Mouse (Mus musculus) hindbrain, embryonic 10.5 days (tissue): ENCODE results near the gene Ddx41. TPM values are rescaled to one million over a fixed set of nuclear protein-coding genes. Genes with fewer than 3 reads are reported as not detected.

Experiments used
- DNase-seq: peaks from one replicate; pipeline ENCODE4 v3.0.0-alpha.2; 2017; ENCODE audit warnings: low spot score
- H3K27ac ChIP-seq: fragments of 300-500 bp; sonication (generic); 2 replicates; pipeline ENCODE4 v1.5.1; 2016; ENCODE audit warnings: mild to moderate bottlenecking, moderate library complexity
- H3K27me3 ChIP-seq: fragments of 300-500 bp; sonication (generic); 2 replicates; pipeline ENCODE4 v1.6.1; 2016; ENCODE audit warnings: mild to moderate bottlenecking; ENCODE audit not compliant: poor library complexity, insufficient read depth, severe bottlenecking
- H3K36me3 ChIP-seq: fragments of 300-500 bp; sonication (generic); 2 replicates; pipeline ENCODE4 v1.6.1; 2016; ENCODE audit warnings: mild to moderate bottlenecking, moderate library complexity
- H3K4me1 ChIP-seq: fragments of 300-500 bp; sonication (generic); replicated peaks from 2 replicates; pipeline ENCODE4 v1.6.1; 2016; ENCODE audit warnings: mild to moderate bottlenecking
- H3K4me3 ChIP-seq: fragments of 300-500 bp; sonication (generic); 2 replicates; pipeline ENCODE4 v1.5.1; 2016; ENCODE audit warnings: mild to moderate bottlenecking, moderate library complexity
- H3K9me3 ChIP-seq: fragments of 300-500 bp; sonication (generic); 2 replicates; pipeline ENCODE4 v1.6.1; 2016; ENCODE audit warnings: mild to moderate bottlenecking, moderate library complexity
- WGBS: fragments of 180-500 bp; shearing (Covaris S2); methylation state at CpG from one replicate; pipeline ENCODE4 v1.1.7; 2016; 5-methylcytosine and 5-hydroxymethylcytosine counted together
- polyA plus RNA-seq: library from polyadenylated mRNA; unstranded; fragments of >200 nt; fragmentation: Nextera tagmentation; extraction: Ambion mirVana; gene quantifications from 2 replicates; pipeline ENCODE4 v1.2.1, GENCODE M21; 2016

The Ddx41 gene
- polyA plus RNA-seq, 1 experiment from 2014 or later, result 85.2 TPM

GRCm38 (mm10) chr13:55495702-55496101 lies 40.8 kb downstream of the Ddx41 start:
- H3K27me3 ChIP-seq, result peaks cover 8% of the 10 kb centered on the region; the same call in 1 of the 2 replicates
- WGBS, result 25% methylated on average over 4 of the region's 4 CpGs
- H3K4me3 ChIP-seq, result no peak overlapping the region
- H3K4me1 ChIP-seq, result peaks cover 32% of the 10 kb centered on the region
- no peaks in the 10 kb centered on the region for H3K9me3 ChIP-seq
- peaks cover 32% of the 10 kb centered on the region for H3K36me3 ChIP-seq
- DNase-seq, result no peak
- H3K27ac ChIP-seq, result no peak overlapping the region; the same call in 1 of the 2 replicates

GRCm38 (mm10) chr13:55494883-55495621 lies 41.4 kb downstream of the Ddx41 start:
- DNase-seq, result no peak
- H3K4me1 ChIP-seq, result peaks cover 32% of the 10 kb centered on the region
- WGBS, result 25% methylated on average over 18 of the region's 18 CpGs
- peaks cover 8% of the 10 kb centered on the region; the same call in 1 of the 2 replicates for H3K27me3 ChIP-seq
- no peak overlapping the region for H3K27ac ChIP-seq
- H3K4me3 ChIP-seq, result no peak overlapping the region
- H3K36me3 ChIP-seq, result peaks cover 26% of the 10 kb centered on the region
- H3K9me3 ChIP-seq, result no peaks in the 10 kb centered on the region

GRCm38 (mm10) chr13:55494257-55494656 lies 42.2 kb downstream of the Ddx41 start:
- Histone ChIP-seq H3K4me1 (peaks cover 32% of the 10 kb centered on the region), H3K4me3 (no peak overlapping the region), H3K27me3 (peaks cover 8% of the 10 kb centered on the region; the same call in 1 of the 2 replicates), H3K9me3 (no peaks in the 10 kb centered on the region), H3K36me3 (peaks cover 23% of the 10 kb centered on the region), H3K27ac (peak overlapping the region; percentile 45)
- WGBS, result 33% methylated on average over 2 of the region's 2 CpGs
- no peak for DNase-seq

GRCm38 (mm10) chr13:55487578-55488498 lies 48.6 kb downstream of the Ddx41 start, which contains the start of gene Dbn1:
Gene Dbn1, minus strand, starts transcription at chr13:55488111.
- DNase-seq, result peak; percentile 84
- H3K27me3 ChIP-seq, result 0 out of 2 replicates have a peak, but pooled peaks cover 3% of the 10 kb centered on the region
- peaks cover 23% of the 10 kb centered on the region for H3K36me3 ChIP-seq
- WGBS, result under 1% methylated on average over 65 of the region's 83 CpGs
- H3K27ac ChIP-seq, result peak within 1 kb of the TSS; percentile 100
- peak within 1 kb of the TSS; percentile 98 for H3K4me3 ChIP-seq
- no peaks in the 10 kb centered on the region for H3K9me3 ChIP-seq
- H3K4me1 ChIP-seq, result peaks cover 63% of the 10 kb centered on the region

GRCm38 (mm10) chr13:55486916-55487577 lies 49.4 kb downstream of the Ddx41 start:
- H3K27me3 ChIP-seq, result 0 out of 2 replicates have a peak, but pooled peaks cover 3% of the 10 kb centered on the region
- H3K9me3 ChIP-seq, result no peaks in the 10 kb centered on the region
- peak overlapping the region; percentile 100 for H3K27ac ChIP-seq
- WGBS, result under 1% methylated on average over 29 of the region's 29 CpGs
- H3K4me1 ChIP-seq, result peaks cover 69% of the 10 kb centered on the region
- DNase-seq, result peak; percentile 78
- peak overlapping the region; percentile 98 for H3K4me3 ChIP-seq
- H3K36me3 ChIP-seq, result peaks cover 31% of the 10 kb centered on the region

GRCm38 (mm10) chr13:55486029-55486794 lies 50.2 kb downstream of the Ddx41 start:
- H3K27ac ChIP-seq, result peak overlapping the region; percentile 100
- peaks cover 69% of the 10 kb centered on the region for H3K4me1 ChIP-seq
- WGBS, result 38% methylated on average over 14 of the region's 14 CpGs
- H3K27me3 ChIP-seq, result no peaks in the 10 kb centered on the region
- peak; percentile 45 for DNase-seq
- H3K36me3 ChIP-seq, result peaks cover 39% of the 10 kb centered on the region
- no peaks in the 10 kb centered on the region for H3K9me3 ChIP-seq
- peak overlapping the region; percentile 98 for H3K4me3 ChIP-seq

GRCm38 (mm10) chr13:55484520-55485088 lies 51.9 kb downstream of the Ddx41 start:
- H3K9me3 ChIP-seq, result no peaks in the 10 kb centered on the region
- peak overlapping the region; percentile 100 for H3K27ac ChIP-seq
- H3K4me1 ChIP-seq, result peaks cover 69% of the 10 kb centered on the region
- peak; percentile 39 for DNase-seq
- no peaks in the 10 kb centered on the region for H3K27me3 ChIP-seq
- H3K4me3 ChIP-seq, result peak overlapping the region; percentile 98
- peaks cover 55% of the 10 kb centered on the region for H3K36me3 ChIP-seq
- 17% methylated on average over 7 of the region's 7 CpGs for WGBS

GRCm38 (mm10) chr13:55483593-55483992 lies 52.9 kb downstream of the Ddx41 start:
- no peaks in the 10 kb centered on the region for H3K9me3 ChIP-seq
- 22% methylated on average over 15 of the region's 15 CpGs for WGBS
- H3K4me1 ChIP-seq, result peaks cover 65% of the 10 kb centered on the region
- DNase-seq, result peak; percentile 84
- H3K36me3 ChIP-seq, result peaks cover 65% of the 10 kb centered on the region
- H3K4me3 ChIP-seq, result peak overlapping the region; percentile 98
- H3K27me3 ChIP-seq, result no peaks in the 10 kb centered on the region
- peak overlapping the region; percentile 100 for H3K27ac ChIP-seq

- Histone ChIP-seq H3K4me3 (peak overlapping the region; percentile 98), H3K36me3 (peaks cover 69% of the 10 kb centered on the region), H3K9me3 (no peaks in the 10 kb centered on the region), H3K27ac (peak overlapping the region; percentile 100; the same call in 1 of the 2 replicates), H3K4me1 (peaks cover 60% of the 10 kb centered on the region), H3K27me3 (no peaks in the 10 kb centered on the region)
- WGBS, result 40% methylated on average over 9 of the region's 9 CpGs
- no peak for DNase-seq
Measured at GRCm38 (mm10) chr13:55483071-55483470, 53.4 kb downstream of the Ddx41 start.

- H3K4me3 ChIP-seq, result peak overlapping the region; percentile 98; the same call in 1 of the 2 replicates
- peaks cover 75% of the 10 kb centered on the region for H3K36me3 ChIP-seq
- H3K4me1 ChIP-seq, result peaks cover 56% of the 10 kb centered on the region
- H3K9me3 ChIP-seq, result no peaks in the 10 kb centered on the region
- DNase-seq, result no peak
- WGBS, result 93% methylated on average over 7 of the region's 7 CpGs
- H3K27ac ChIP-seq, result 0 out of 2 replicates have a peak overlapping the region, but pooled peaks have one; percentile 41
- no peaks in the 10 kb centered on the region for H3K27me3 ChIP-seq
Measured at GRCm38 (mm10) chr13:55482542-55482941, 53.9 kb downstream of the Ddx41 start.
